Mouse (Mus musculus) intestine, postnatal 0 days (tissue): ENCODE data around the gene Rcn3. TPM values are rescaled to one million over a fixed set of nuclear protein-coding genes. Genes with fewer than 3 reads are reported as not detected.

Experiments
- ATAC-seq: fragments of 200-750 bp; cut with Nextera tagmentation; 2 replicates; pipeline ENCODE4 v1.8.0; 2017; ENCODE audit warnings: mild to moderate bottlenecking, moderate TSS enrichment, moderate library complexity
- H3K27ac ChIP-seq: fragments of 300-500 bp; sonication (generic); 2 replicates; pipeline ENCODE4 v1.5.1; 2014; ENCODE audit warnings: mild to moderate bottlenecking, low read depth, low read length, moderate library complexity
- H3K27me3 ChIP-seq: fragments of 300-500 bp; sonication (generic); replicated peaks from 2 replicates; pipeline ENCODE4 v1.6.1; 2014; ENCODE audit warnings: low read length, mixed read lengths; ENCODE audit not compliant: control insufficient read depth, insufficient read depth
- H3K36me3 ChIP-seq: fragments of 300-500 bp; sonication (generic); 2 replicates; pipeline ENCODE4 v1.6.1; 2014; ENCODE audit warnings: mild to moderate bottlenecking, moderate library complexity; ENCODE audit not compliant: control insufficient read depth, insufficient read depth
- H3K4me1 ChIP-seq: fragments of 300-500 bp; sonication (generic); replicated peaks from 2 replicates; pipeline ENCODE4 v1.6.1; 2014; ENCODE audit warnings: antibody characterized with exemption, low read length, mixed read lengths; ENCODE audit not compliant: control insufficient read depth, insufficient read depth
- H3K4me2 ChIP-seq: fragments of 300-500 bp; sonication (generic); replicated peaks from 2 replicates; pipeline ENCODE4 v1.6.1; 2014; ENCODE audit warnings: low read depth, mild to moderate bottlenecking, moderate library complexity
- H3K4me3 ChIP-seq: fragments of 300-500 bp; sonication (generic); 2 replicates; pipeline ENCODE4 v1.5.1; 2014; ENCODE audit warnings: low read depth, low read length
- H3K9ac ChIP-seq: fragments of 300-500 bp; sonication (generic); 2 replicates; pipeline ENCODE4 v1.6.1; 2014; ENCODE audit warnings: mild to moderate bottlenecking, low read depth, low read length
- H3K9me3 ChIP-seq: fragments of 300-500 bp; sonication (generic); 2 replicates; pipeline ENCODE4 v1.6.1; 2016; ENCODE audit warnings: mixed run types; ENCODE audit not compliant: control insufficient read depth
- CTCF ChIP-seq: sonication (generic); IDR thresholded peaks from 2 replicates; pipeline ENCODE4 v1.5.1; 2016; ENCODE audit warnings: low read depth, mild to moderate bottlenecking, control low read depth, antibody characterized with exemption, moderate library complexity
- WGBS: fragments of 180-500 bp; shearing (Covaris S2); extraction: QIAGEN DNeasy Blood & Tissue Kit; methylation state at CpG from one replicate; pipeline ENCODE4 v1.1.7; 2014; 5-methylcytosine and 5-hydroxymethylcytosine counted together
- polyA plus RNA-seq: library from polyadenylated mRNA; unstranded; fragments of >200 nt; fragmentation: Nextera tagmentation; extraction: Ambion mirVana; gene quantifications from 2 replicates; pipeline ENCODE4 v1.2.1, GENCODE M21; 2015

Gene Rcn3
- polyA plus RNA-seq, 1 experiment from 2014 or later = 85.6 TPM

GRCm38 (mm10) chr7:45125144-45125600 is 33.2 kb upstream of the Rcn3 start:
- peak overlapping the region; percentile 54 for H3K4me2 ChIP-seq
- H3K27me3 ChIP-seq = no peaks in the 10 kb centered on the region
- no peak overlapping the region for H3K4me3 ChIP-seq
- peaks cover 51% of the 10 kb centered on the region for H3K36me3 ChIP-seq
- no peak overlapping the region for H3K9ac ChIP-seq
- peaks cover 5% of the 10 kb centered on the region; the same call in 1 of the 2 replicates for H3K4me1 ChIP-seq
- TF ChIP-seq CTCF = peak; percentile 56
- no peak for ATAC-seq
- peak overlapping the region; percentile 66 for H3K27ac ChIP-seq
- WGBS = 20% methylated on average over 7 of the region's 7 CpGs
- no peaks in the 10 kb centered on the region for H3K9me3 ChIP-seq

- H3K27ac ChIP-seq = peak within 1 kb of the TSS; percentile 86
- peak within 1 kb of the TSS; percentile 88 for H3K9ac ChIP-seq
- peak within 1 kb of the TSS; percentile 78 for H3K4me2 ChIP-seq
- H3K9me3 ChIP-seq = no peaks in the 10 kb centered on the region
- peaks cover 58% of the 10 kb centered on the region for H3K36me3 ChIP-seq
- peak; percentile 84 for ATAC-seq
- under 1% methylated on average over 59 of the region's 59 CpGs for WGBS
- TF ChIP-seq CTCF = no peak
- H3K4me3 ChIP-seq = peak within 1 kb of the TSS; percentile 68
- no peaks in the 10 kb centered on the region for H3K27me3 ChIP-seq
- H3K4me1 ChIP-seq = peaks cover 5% of the 10 kb centered on the region; the same call in 1 of the 2 replicates
Measured at GRCm38 (mm10) chr7:45124224-45125143, 32.5 kb upstream of the Rcn3 start, which contains the start of gene Rps11. Gene Rps11, minus strand, starts transcription at chr7:45124439.

GRCm38 (mm10) chr7:45123186-45123570 is 31.2 kb upstream of the Rcn3 start:
- Histone ChIP-seq H3K36me3 (peaks cover 67% of the 10 kb centered on the region), H3K27me3 (no peaks in the 10 kb centered on the region), H3K4me3 (peak overlapping the region; percentile 68), H3K4me2 (peak overlapping the region; percentile 78), H3K9me3 (no peaks in the 10 kb centered on the region), H3K4me1 (peaks cover 5% of the 10 kb centered on the region; the same call in 1 of the 2 replicates), H3K9ac (peak overlapping the region; percentile 88), H3K27ac (peak overlapping the region; percentile 86; the same call in 1 of the 2 replicates)
- no peak for ATAC-seq
- WGBS = 9% methylated on average over 12 of the region's 12 CpGs
- TF ChIP-seq CTCF = no peak

GRCm38 (mm10) chr7:45122561-45123185 is 30.7 kb upstream of the Rcn3 start:
- H3K27me3 ChIP-seq = no peaks in the 10 kb centered on the region
- H3K9ac ChIP-seq = peak overlapping the region; percentile 88
- peaks cover 67% of the 10 kb centered on the region for H3K36me3 ChIP-seq
- peak overlapping the region; percentile 86; the same call in 1 of the 2 replicates for H3K27ac ChIP-seq
- no peaks in the 10 kb centered on the region for H3K9me3 ChIP-seq
- no peak for TF ChIP-seq CTCF
- H3K4me3 ChIP-seq = peak overlapping the region; percentile 68
- ATAC-seq = no peak
- peaks cover 5% of the 10 kb centered on the region; the same call in 1 of the 2 replicates for H3K4me1 ChIP-seq
- 69% methylated on average over 15 of the region's 15 CpGs for WGBS
- H3K4me2 ChIP-seq = peak overlapping the region; percentile 78

GRCm38 (mm10) chr7:45121966-45122365 is 29.9 kb upstream of the Rcn3 start:
- ATAC-seq = no peak
- no peak overlapping the region for H3K4me3 ChIP-seq
- no peak overlapping the region for H3K27ac ChIP-seq
- H3K9ac ChIP-seq = 0 out of 2 replicates have a peak overlapping the region, but pooled peaks have one; percentile 31
- no peaks in the 10 kb centered on the region for H3K9me3 ChIP-seq
- H3K27me3 ChIP-seq = no peaks in the 10 kb centered on the region
- TF ChIP-seq CTCF = no peak
- H3K36me3 ChIP-seq = peaks cover 63% of the 10 kb centered on the region
- peak overlapping the region; percentile 37 for H3K4me2 ChIP-seq
- H3K4me1 ChIP-seq = peaks cover 5% of the 10 kb centered on the region; the same call in 1 of the 2 replicates

- Histone ChIP-seq H3K9ac (no peak overlapping the region), H3K4me2 (peak overlapping the region; percentile 37; the same call in 1 of the 2 replicates), H3K27ac (peak overlapping the region; percentile 50), H3K36me3 (peaks cover 58% of the 10 kb centered on the region), H3K27me3 (no peaks in the 10 kb centered on the region), H3K9me3 (no peaks in the 10 kb centered on the region), H3K4me1 (peaks cover 5% of the 10 kb centered on the region; the same call in 1 of the 2 replicates), H3K4me3 (no peak overlapping the region)
- TF ChIP-seq CTCF = no peak
- no peak for ATAC-seq
- WGBS = 29% methylated on average over 8 of the region's 8 CpGs
Measured at GRCm38 (mm10) chr7:45121404-45121803, 29.4 kb upstream of the Rcn3 start.
